Mouse (Mus musculus) embryonic facial prominence, embryonic 13.5 days (tissue): ENCODE measurements at regions not wholly inside any gene's neighbourhood (a gene's known extent, or its start where the extent isn't known, plus 50 kb on each side); places are given as distances from the start of the nearest gene placed in this dataset.
"Not testable (repeated sequence)": the region's sequence is repeated elsewhere in the genome, so short reads cannot be mapped to it uniquely, and the experiment has no call there.

Experiments used
- ATAC-seq: fragments of 200-750 bp; cut with Nextera tagmentation; 2 replicates; pipeline ENCODE4 v1.8.0; 2017; ENCODE audit warnings: low read depth; ENCODE audit not compliant: insufficient number of reproducible peaks, insufficient read depth, low FRiP score, low TSS enrichment
- H3K27ac ChIP-seq: fragments of 300-500 bp; sonication (generic); 2 replicates; pipeline ENCODE4 v1.5.1; 2015; ENCODE audit warnings: moderate library complexity, mild to moderate bottlenecking, inconsistent platforms
- H3K27me3 ChIP-seq: fragments of 300-500 bp; sonication (generic); 2 replicates; pipeline ENCODE4 v1.6.1; 2015; ENCODE audit warnings: mild to moderate bottlenecking, inconsistent platforms
- H3K36me3 ChIP-seq: fragments of 300-500 bp; sonication (generic); 2 replicates; pipeline ENCODE4 v1.6.1; 2015; ENCODE audit warnings: mild to moderate bottlenecking, inconsistent platforms
- H3K4me1 ChIP-seq: fragments of 300-500 bp; sonication (generic); 2 replicates; pipeline ENCODE4 v1.6.1; 2015; ENCODE audit warnings: inconsistent platforms
- H3K4me2 ChIP-seq: fragments of 300-500 bp; sonication (generic); 2 replicates; pipeline ENCODE4 v1.6.1; 2015; ENCODE audit warnings: moderate library complexity, mild to moderate bottlenecking, inconsistent platforms
- H3K4me3 ChIP-seq: fragments of 300-500 bp; sonication (generic); 2 replicates; pipeline ENCODE4 v1.5.1; 2015; ENCODE audit warnings: mild to moderate bottlenecking, inconsistent platforms
- H3K9ac ChIP-seq: fragments of 300-500 bp; sonication (generic); 2 replicates; pipeline ENCODE4 v1.6.1; 2015; ENCODE audit warnings: mild to moderate bottlenecking, inconsistent platforms
- H3K9me3 ChIP-seq: fragments of 300-500 bp; sonication (generic); 2 replicates; pipeline ENCODE4 v1.6.1; 2016; ENCODE audit warnings: inconsistent platforms
- WGBS: fragments of 180-500 bp; shearing (Covaris S2); methylation state at CpG from one replicate; pipeline ENCODE4 v1.1.7; 2015; ENCODE audit warnings: mixed read lengths; 5-methylcytosine and 5-hydroxymethylcytosine counted together

GRCm38 (mm10) chr13:107562463-107562862 lies 481.8 kb upstream of the Smim15 start:
- Histone ChIP-seq H3K27me3 (no peaks in the 10 kb centered on the region), H3K9ac (no peak overlapping the region), H3K4me3 (no peak overlapping the region), H3K27ac (no peak overlapping the region), H3K4me2 (no peak overlapping the region), H3K4me1 (no peaks in the 10 kb centered on the region), H3K9me3 (no peaks in the 10 kb centered on the region), H3K36me3 (no peaks in the 10 kb centered on the region)
- no peak for ATAC-seq
- WGBS: 85% methylated on average over 1 of the region's 1 CpGs

- H3K27ac ChIP-seq: no peak overlapping the region
- 82% methylated on average over 2 of the region's 2 CpGs for WGBS
- H3K9ac ChIP-seq: no peak overlapping the region
- no peak overlapping the region for H3K4me2 ChIP-seq
- H3K4me1 ChIP-seq: no peaks in the 10 kb centered on the region
- H3K36me3 ChIP-seq: no peaks in the 10 kb centered on the region
- H3K9me3 ChIP-seq: no peaks in the 10 kb centered on the region
- ATAC-seq: no peak
- H3K4me3 ChIP-seq: no peak overlapping the region
- no peaks in the 10 kb centered on the region for H3K27me3 ChIP-seq
These were observed 482.7 kb upstream of the Smim15 start for GRCm38 (mm10) chr13:107561529-107561928.

- Histone ChIP-seq H3K36me3 (no peaks in the 10 kb centered on the region), H3K4me2 (no peak overlapping the region), H3K4me3 (no peak overlapping the region), H3K4me1 (no peaks in the 10 kb centered on the region), H3K27me3 (no peaks in the 10 kb centered on the region), H3K9ac (no peak overlapping the region), H3K9me3 (no peaks in the 10 kb centered on the region), H3K27ac (no peak overlapping the region)
- no peak for ATAC-seq
- WGBS: 77% methylated on average over 3 of the region's 3 CpGs
These were observed 488.3 kb upstream of the Smim15 start for GRCm38 (mm10) chr13:107555958-107556357.

- Histone ChIP-seq H3K4me3 (no peak overlapping the region), H3K9ac (no peak overlapping the region), H3K4me2 (no peak overlapping the region), H3K27ac (no peak overlapping the region), H3K9me3 (no peaks in the 10 kb centered on the region), H3K27me3 (no peaks in the 10 kb centered on the region), H3K36me3 (no peaks in the 10 kb centered on the region), H3K4me1 (no peaks in the 10 kb centered on the region)
- no peak for ATAC-seq
- 75% methylated on average over 3 of the region's 3 CpGs for WGBS
These were observed 490.2 kb upstream of the Smim15 start for GRCm38 (mm10) chr13:107554091-107554490.

- H3K4me1 ChIP-seq: no peaks in the 10 kb centered on the region
- 89% methylated on average over 4 of the region's 4 CpGs for WGBS
These were observed 492.1 kb upstream of the Smim15 start for GRCm38 (mm10) chr13:107552165-107552564.

GRCm38 (mm10) chr13:107549995-107550394 lies 494.3 kb upstream of the Smim15 start:
- not testable (repeated sequence) for H3K4me3 ChIP-seq, ATAC-seq, H3K27ac ChIP-seq, H3K9ac ChIP-seq, H3K4me2 ChIP-seq, H3K9me3 ChIP-seq, H3K36me3 ChIP-seq, H3K4me1 ChIP-seq, H3K27me3 ChIP-seq
- 94% methylated on average over 7 of the region's 7 CpGs for WGBS

More at GRCm38 (mm10) chr13:107552165-107552564, 492.1 kb upstream of the Smim15 start:
- no peak overlapping the region for H3K9ac ChIP-seq
- H3K9me3 ChIP-seq: no peaks in the 10 kb centered on the region
- H3K36me3 ChIP-seq: no peaks in the 10 kb centered on the region
- no peak overlapping the region for H3K4me2 ChIP-seq
- no peaks in the 10 kb centered on the region for H3K27me3 ChIP-seq
- ATAC-seq: no peak
- no peak overlapping the region for H3K4me3 ChIP-seq
- H3K27ac ChIP-seq: no peak overlapping the region

- no peaks in the 10 kb centered on the region for H3K9me3 ChIP-seq
- no peaks in the 10 kb centered on the region for H3K27me3 ChIP-seq
- H3K9ac ChIP-seq: no peak overlapping the region
- H3K36me3 ChIP-seq: no peaks in the 10 kb centered on the region
- ATAC-seq: no peak
- H3K27ac ChIP-seq: no peak overlapping the region
- WGBS: 88% methylated on average over 7 of the region's 7 CpGs
- no peak overlapping the region for H3K4me2 ChIP-seq
- no peaks in the 10 kb centered on the region for H3K4me1 ChIP-seq
- no peak overlapping the region for H3K4me3 ChIP-seq
These were observed 497.2 kb upstream of the Smim15 start for GRCm38 (mm10) chr13:107547073-107547472.

- H3K9ac ChIP-seq: no peak overlapping the region
- no peaks in the 10 kb centered on the region for H3K36me3 ChIP-seq
- 78% methylated on average over 10 of the region's 10 CpGs for WGBS
- no peak overlapping the region for H3K27ac ChIP-seq
- no peaks in the 10 kb centered on the region for H3K27me3 ChIP-seq
- ATAC-seq: no peak
- no peak overlapping the region for H3K4me3 ChIP-seq
- H3K4me2 ChIP-seq: no peak overlapping the region
- H3K4me1 ChIP-seq: 0 out of 2 replicates have a peak, but pooled peaks cover 5% of the 10 kb centered on the region
- no peaks in the 10 kb centered on the region for H3K9me3 ChIP-seq
These were observed 497.9 kb upstream of the Smim15 start for GRCm38 (mm10) chr13:107546181-107546900.

GRCm38 (mm10) chr13:107541635-107541955 lies 502.7 kb upstream of the Smim15 start:
- H3K9me3 ChIP-seq: no peaks in the 10 kb centered on the region
- H3K27ac ChIP-seq: no peak overlapping the region
- H3K36me3 ChIP-seq: no peaks in the 10 kb centered on the region
- no peak for ATAC-seq
- WGBS: 38% methylated on average over 2 of the region's 2 CpGs
- no peak overlapping the region for H3K4me2 ChIP-seq
- H3K4me3 ChIP-seq: no peak overlapping the region
- 0 out of 2 replicates have a peak, but pooled peaks cover 5% of the 10 kb centered on the region for H3K4me1 ChIP-seq
- H3K27me3 ChIP-seq: no peaks in the 10 kb centered on the region
- H3K9ac ChIP-seq: no peak overlapping the region

GRCm38 (mm10) chr13:107540784-107541634 lies 503.2 kb upstream of the Smim15 start:
- Histone ChIP-seq H3K9ac (no peak overlapping the region), H3K4me1 (0 out of 2 replicates have a peak, but pooled peaks cover 5% of the 10 kb centered on the region), H3K9me3 (no peaks in the 10 kb centered on the region), H3K4me3 (no peak overlapping the region), H3K27me3 (no peaks in the 10 kb centered on the region), H3K36me3 (no peaks in the 10 kb centered on the region), H3K27ac (no peak overlapping the region), H3K4me2 (no peak overlapping the region)
- no peak for ATAC-seq
- 72% methylated on average over 16 of the region's 16 CpGs for WGBS

- no peak for ATAC-seq
- H3K9ac ChIP-seq: no peak overlapping the region
- no peak overlapping the region for H3K4me3 ChIP-seq
- no peaks in the 10 kb centered on the region for H3K36me3 ChIP-seq
- no peak overlapping the region for H3K27ac ChIP-seq
- H3K27me3 ChIP-seq: no peaks in the 10 kb centered on the region
- H3K4me2 ChIP-seq: no peak overlapping the region
- WGBS: 85% methylated on average over 7 of the region's 7 CpGs
- 0 out of 2 replicates have a peak, but pooled peaks cover 5% of the 10 kb centered on the region for H3K4me1 ChIP-seq
- H3K9me3 ChIP-seq: no peaks in the 10 kb centered on the region
These were observed 503.9 kb upstream of the Smim15 start for GRCm38 (mm10) chr13:107540305-107540704.

- WGBS: 91% methylated on average over 4 of the region's 4 CpGs
- no peaks in the 10 kb centered on the region for H3K36me3 ChIP-seq
- ATAC-seq: no peak
- no peaks in the 10 kb centered on the region for H3K9me3 ChIP-seq
- no peak overlapping the region for H3K27ac ChIP-seq
- H3K9ac ChIP-seq: no peak overlapping the region
- no peak overlapping the region for H3K4me2 ChIP-seq
- H3K4me1 ChIP-seq: 0 out of 2 replicates have a peak, but pooled peaks cover 5% of the 10 kb centered on the region
- no peaks in the 10 kb centered on the region for H3K27me3 ChIP-seq
- H3K4me3 ChIP-seq: no peak overlapping the region
These were observed 504.4 kb upstream of the Smim15 start for GRCm38 (mm10) chr13:107539867-107540266.
